Mouse (Mus musculus): ENCODE data around the gene Zfp747.
"Not testable (repeated sequence)": the region's sequence is repeated elsewhere in the genome, so short reads cannot be mapped to it uniquely, and the experiment has no call there.

The Zfp747 gene

GRCm38 (mm10) chr7:127371870-127372269 is 4.0 kb downstream of the Zfp747 start:
- peak; percentile 50 for DNase-seq (ENCODE audit: low read depth, low spot score)

- DNase-seq (ENCODE audit: low read depth, low spot score): no peak
These were observed 4.6 kb downstream of the Zfp747 start for GRCm38 (mm10) chr7:127371213-127371612.

GRCm38 (mm10) chr7:127366249-127366648 is 9.6 kb downstream of the Zfp747 start:
- DNase-seq (ENCODE audit: low read depth, low spot score): no peak

- peak; percentile 22 for DNase-seq (ENCODE audit: low read depth, low spot score)
These were observed 11.7 kb downstream of the Zfp747 start for GRCm38 (mm10) chr7:127364166-127364565.

GRCm38 (mm10) chr7:127363475-127363921 is 12.4 kb downstream of the Zfp747 start:
- peak; percentile 21 for DNase-seq (ENCODE audit: low read depth, low spot score)

GRCm38 (mm10) chr7:127362418-127362817 is 13.4 kb downstream of the Zfp747 start:
- peak; percentile 68 for DNase-seq (ENCODE audit: low read depth, low spot score)

GRCm38 (mm10) chr7:127361449-127361848 is 14.4 kb downstream of the Zfp747 start:
- no peak for DNase-seq (ENCODE audit: low read depth, low spot score)

GRCm38 (mm10) chr7:127360265-127360664 is 15.6 kb downstream of the Zfp747 start:
- no peak for DNase-seq (ENCODE audit: low read depth, low spot score)

- no peak for DNase-seq (ENCODE audit: low read depth, low spot score)
These were observed 17.4 kb downstream of the Zfp747 start for GRCm38 (mm10) chr7:127358472-127358871.

- DNase-seq (ENCODE audit: low read depth, low spot score): no peak
These were observed 18.0 kb downstream of the Zfp747 start for GRCm38 (mm10) chr7:127357871-127358270.

- DNase-seq (ENCODE audit: low read depth, low spot score): no peak
These were observed 20.1 kb downstream of the Zfp747 start for GRCm38 (mm10) chr7:127355796-127356195.

GRCm38 (mm10) chr7:127351230-127352004 is 24.4 kb downstream of the Zfp747 start:
- no peak for DNase-seq (ENCODE audit: low read depth, low spot score)

- peak; percentile 84 for DNase-seq (ENCODE audit: low read depth, low spot score)
These were observed 29.2 kb downstream of the Zfp747 start for GRCm38 (mm10) chr7:127346676-127347075.

- DNase-seq (ENCODE audit: low read depth, low spot score): peak; percentile 90
These were observed 30.1 kb downstream of the Zfp747 start, which contains the start of gene Zfp768 for GRCm38 (mm10) chr7:127345512-127346325. Zfp768 (minus strand) TSS chr7:127345589.

- no peak for DNase-seq (ENCODE audit: low read depth, low spot score)
These were observed 30.8 kb downstream of the Zfp747 start for GRCm38 (mm10) chr7:127345092-127345491.

- DNase-seq (ENCODE audit: low read depth, low spot score): no peak
These were observed 31.5 kb downstream of the Zfp747 start for GRCm38 (mm10) chr7:127344371-127344770.

- DNase-seq (ENCODE audit: low read depth, low spot score): peak; percentile 29
These were observed 32.4 kb downstream of the Zfp747 start for GRCm38 (mm10) chr7:127343351-127344019.

- DNase-seq (ENCODE audit: low read depth, low spot score): no peak
These were observed 33.0 kb downstream of the Zfp747 start for GRCm38 (mm10) chr7:127342888-127343287.

- DNase-seq (ENCODE audit: low read depth, low spot score): peak; percentile 59
These were observed 33.5 kb downstream of the Zfp747 start for GRCm38 (mm10) chr7:127342332-127342731.

GRCm38 (mm10) chr7:127341861-127342260 is 34.0 kb downstream of the Zfp747 start:
- not testable (repeated sequence) for DNase-seq (ENCODE audit: low read depth, low spot score)

GRCm38 (mm10) chr7:127341356-127341755 is 34.5 kb downstream of the Zfp747 start:
- no peak for DNase-seq (ENCODE audit: low read depth, low spot score)

GRCm38 (mm10) chr7:127337636-127338035 is 38.2 kb downstream of the Zfp747 start:
- DNase-seq (ENCODE audit: low read depth, low spot score): no peak
